Mouse (Mus musculus) thymus, postnatal 10 days (tissue): ENCODE data around the gene Zfp568.

ENCODE experiments used
- DNase-seq, 2 experiments: peaks; one replicate each; pipeline ENCODE4 v3.0.0; 2021; ENCODE audit warnings: low spot score in 2 of 2

Gene Zfp568

DNA sequence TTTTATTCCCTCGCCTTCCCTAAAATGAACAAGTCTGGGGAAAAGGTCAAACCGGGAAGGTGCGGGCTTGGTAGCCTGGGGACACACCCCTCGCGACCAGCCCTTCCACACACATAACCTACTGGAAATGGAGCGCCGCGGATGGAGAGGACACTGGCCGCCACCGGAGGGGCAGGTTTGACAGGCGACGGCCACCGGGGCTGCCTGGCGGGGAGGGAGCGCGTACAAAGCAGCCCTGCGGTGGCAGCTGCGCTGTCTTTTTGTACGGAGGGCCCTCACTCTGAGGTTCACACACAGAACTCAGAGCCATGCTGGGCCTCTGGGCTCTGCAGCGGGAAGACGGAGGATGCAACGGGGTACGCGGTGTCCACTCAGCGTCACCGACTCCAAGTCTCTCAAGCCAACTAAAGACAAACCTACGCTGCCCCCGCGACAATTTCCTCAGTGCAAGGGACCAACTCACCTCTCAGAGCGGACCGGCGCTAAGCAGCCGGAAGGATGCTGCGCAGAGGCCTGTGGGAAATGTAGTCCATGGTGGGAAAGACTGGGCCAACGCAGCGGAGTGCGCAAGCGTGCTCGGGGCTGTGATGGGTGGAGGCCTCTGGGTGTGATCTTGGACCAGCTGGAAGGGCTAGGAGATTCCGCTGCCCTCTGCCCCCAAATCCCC lies 67.3 kb downstream of the Zfp568 start, which contains the start of gene Zfp14:
Gene Zfp14 (minus strand): TSS at position 499 of the 667 bp plus-strand sequence.
- peak; percentile 79 to 85 for DNase-seq

DNA sequence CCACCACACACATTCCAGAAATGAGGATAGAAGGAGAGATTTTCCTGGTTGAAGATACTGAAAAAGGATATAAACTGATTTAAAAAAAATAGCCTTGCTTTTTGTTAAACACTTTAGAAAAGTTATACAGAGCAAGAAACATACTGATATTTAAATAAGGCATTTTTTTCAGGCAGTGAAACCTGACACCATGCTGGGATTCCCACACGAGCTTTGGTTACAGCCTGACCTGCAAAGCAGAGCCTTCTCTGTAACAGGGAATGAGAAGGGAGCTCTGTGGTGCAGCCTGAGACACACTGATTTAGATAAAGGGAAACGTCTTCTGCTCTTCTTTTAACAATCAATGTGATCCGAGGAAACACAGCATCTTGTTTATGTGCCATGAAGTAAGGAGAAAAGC lies 69.8 kb downstream of the Zfp568 start:
- no peak for DNase-seq

DNA sequence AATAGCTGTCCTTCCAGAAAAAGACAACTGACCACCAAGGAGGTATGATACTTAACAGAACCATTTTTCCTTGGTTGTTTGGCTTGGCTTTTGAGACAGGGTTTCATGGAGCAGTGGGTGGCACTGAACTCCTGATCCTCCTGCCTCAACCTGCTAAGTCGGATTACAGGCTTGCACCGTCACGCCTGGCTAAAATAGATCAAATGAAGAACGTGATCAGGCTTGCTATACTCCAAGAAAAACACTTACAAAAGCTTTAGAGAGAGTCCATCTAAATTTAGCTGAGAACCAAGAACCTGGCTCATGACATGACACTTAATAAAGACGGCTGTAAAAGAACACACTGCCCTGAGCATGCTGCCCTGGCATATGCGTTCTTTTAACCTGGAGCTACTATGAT lies 76.6 kb downstream of the Zfp568 start:
- DNase-seq = no peak

DNA sequence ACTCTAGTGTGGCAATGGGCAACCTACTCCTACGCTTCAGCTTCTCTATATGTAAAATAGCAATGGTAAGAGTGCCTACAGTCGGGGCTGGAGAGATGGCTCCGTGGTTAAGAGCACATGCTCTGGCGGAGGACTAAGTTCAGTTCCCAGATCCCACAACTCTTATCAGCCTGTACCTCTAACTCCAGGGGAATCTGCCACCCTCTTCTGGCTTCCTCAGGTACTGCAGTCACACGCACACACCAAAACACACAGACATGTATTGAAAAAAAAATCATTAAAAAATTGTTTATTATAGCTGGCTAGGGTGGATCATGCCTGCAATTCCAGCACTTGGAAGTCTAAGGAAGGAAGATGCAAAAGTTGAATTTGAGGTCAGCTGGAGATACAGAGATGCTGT lies 78.7 kb downstream of the Zfp568 start:
- peak in 1 of 2 experiments; percentile 20 for DNase-seq

DNA sequence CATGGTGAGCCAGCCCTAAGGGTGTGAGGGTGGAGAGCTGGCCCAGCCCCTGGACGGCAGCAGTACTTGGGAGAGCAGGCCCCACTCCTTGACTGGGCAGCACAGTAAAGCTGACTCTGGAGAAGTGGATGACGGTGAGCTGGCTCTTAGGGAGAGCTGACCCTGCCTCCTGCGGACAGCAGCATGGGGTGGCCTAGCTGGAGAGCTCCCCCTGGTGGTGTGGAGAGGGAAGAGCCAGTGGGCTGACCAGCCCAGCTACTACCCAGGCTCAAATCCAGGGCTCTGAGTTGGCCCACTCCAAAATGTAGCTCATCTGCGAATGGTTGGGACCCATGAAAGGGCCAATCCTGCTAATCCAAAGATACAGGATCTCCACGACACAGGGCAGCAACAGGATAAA lies 80.9 kb downstream of the Zfp568 start:
- DNase-seq = no peak

DNA sequence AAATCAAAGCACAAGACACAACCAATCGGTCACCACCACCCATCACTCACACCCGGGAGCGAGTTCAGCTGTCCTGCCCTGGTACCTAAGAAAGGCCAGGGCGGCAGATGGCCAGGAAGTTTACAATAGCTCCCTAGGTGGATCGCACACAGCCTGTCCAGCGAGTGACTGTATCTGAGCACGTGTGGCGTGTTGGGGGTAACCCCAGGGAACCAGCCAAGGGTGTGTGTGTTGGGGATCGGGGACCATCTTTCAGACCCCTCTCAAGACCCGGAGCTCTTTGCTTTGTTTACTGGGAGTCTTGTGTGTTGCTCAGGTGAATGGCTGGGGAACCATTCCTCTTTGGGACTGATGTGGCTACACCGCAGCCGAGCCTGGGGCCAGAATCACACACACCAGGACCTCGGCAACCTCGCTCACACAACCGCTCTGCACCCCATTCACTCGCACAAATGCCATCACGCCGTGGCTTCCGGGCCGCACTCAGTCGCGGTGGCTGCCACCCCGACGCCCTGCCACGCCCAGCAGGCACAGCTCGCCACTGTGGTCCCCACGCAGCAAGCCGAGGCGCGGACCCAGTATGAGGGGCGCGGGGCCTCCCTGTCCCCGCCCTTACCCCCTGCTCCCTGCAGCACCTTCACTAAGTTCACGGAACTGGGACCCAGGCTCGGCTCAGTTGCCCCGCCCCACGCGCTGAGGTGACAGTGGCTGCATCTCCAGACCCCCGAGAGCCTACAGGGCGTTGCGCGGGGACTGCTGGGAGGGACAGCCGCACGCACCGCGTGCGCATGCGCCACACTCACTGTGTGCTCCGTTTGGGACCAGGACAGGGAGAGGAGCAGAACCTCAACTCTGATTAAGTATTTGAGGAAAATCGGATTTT lies 88.6 kb downstream of the Zfp568 start, which contains the start of gene Zfp82:
Gene Zfp82 (minus strand): TSS at position 755 of the 883 bp plus-strand sequence.
- DNase-seq = peak; percentile 85 to 87
